Mouse (Mus musculus): Measurements from ENCODE around the gene Smarca4. TPM values are rescaled to one million over a fixed set of nuclear protein-coding genes. Genes with fewer than 3 reads are reported as not detected.

Smarca4 gene
- polyA plus RNA-seq (2014; fragmentation: Illumina TruSeq; extraction: RNeasy Lipid Tissue Mini Kit (QIAGEN cat#74804); ENCODE audit: low read depth, low replicate concordance) = 8.3 TPM

GRCm38 (mm10) chr9:21615617-21616231, at the start of gene Smarca4:
Gene Smarca4, plus strand, starts transcription at chr9:21616169.

GRCm38 (mm10) chr9:21592703-21593121, 23.3 kb upstream of the Smarca4 start, which contains the start of the genes Timm29 and Yipf2:
Gene Timm29, plus strand, starts transcription at chr9:21592722.
Gene Yipf2, minus strand, starts transcription at chr9:21592828.

GRCm38 (mm10) chr9:21723377-21724146, 107.6 kb downstream of the Smarca4 start, which contains the start of gene Ldlr:
Gene Ldlr, plus strand, starts transcription at chr9:21723483.

Other genes starting within 250 kb of the Smarca4 start
- gene Ilf3, start 248.3 kb upstream of the Smarca4 start, polyA plus RNA-seq (2014; fragmentation: Illumina TruSeq; extraction: RNeasy Lipid Tissue Mini Kit (QIAGEN cat#74804); ENCODE audit: low read depth, low replicate concordance) = 61.2 TPM
- not detected for gene Qtrt1, start 204.3 kb upstream of the Smarca4 start, polyA plus RNA-seq (2014; fragmentation: Illumina TruSeq; extraction: RNeasy Lipid Tissue Mini Kit (QIAGEN cat#74804); ENCODE audit: low read depth, low replicate concordance)
- 42.4 TPM for gene Dnm2, start 191.3 kb upstream of the Smarca4 start, polyA plus RNA-seq (2014; fragmentation: Illumina TruSeq; extraction: RNeasy Lipid Tissue Mini Kit (QIAGEN cat#74804); ENCODE audit: low read depth, low replicate concordance)
- gene Tmed1, start 105.9 kb upstream of the Smarca4 start, polyA plus RNA-seq (2014; fragmentation: Illumina TruSeq; extraction: RNeasy Lipid Tissue Mini Kit (QIAGEN cat#74804); ENCODE audit: low read depth, low replicate concordance) = 1.9 TPM
- 0.36 TPM for gene AB124611, start 90.0 kb upstream of the Smarca4 start, polyA plus RNA-seq (2014; fragmentation: Illumina TruSeq; extraction: RNeasy Lipid Tissue Mini Kit (QIAGEN cat#74804); ENCODE audit: low read depth, low replicate concordance)
- gene Carm1, start 69.3 kb upstream of the Smarca4 start, polyA plus RNA-seq (2014; fragmentation: Illumina TruSeq; extraction: RNeasy Lipid Tissue Mini Kit (QIAGEN cat#74804); ENCODE audit: low read depth, low replicate concordance) = 11.9 TPM
- 20.8 TPM for gene Timm29, start 23.4 kb upstream of the Smarca4 start, polyA plus RNA-seq (2014; fragmentation: Illumina TruSeq; extraction: RNeasy Lipid Tissue Mini Kit (QIAGEN cat#74804); ENCODE audit: low read depth, low replicate concordance)
- 6.5 TPM for gene Yipf2, start 23.3 kb upstream of the Smarca4 start, polyA plus RNA-seq (2014; fragmentation: Illumina TruSeq; extraction: RNeasy Lipid Tissue Mini Kit (QIAGEN cat#74804); ENCODE audit: low read depth, low replicate concordance)
- 1.1 TPM for gene Ldlr, start 107.3 kb downstream of the Smarca4 start, polyA plus RNA-seq (2014; fragmentation: Illumina TruSeq; extraction: RNeasy Lipid Tissue Mini Kit (QIAGEN cat#74804); ENCODE audit: low read depth, low replicate concordance)
- 4.0 TPM for gene Spc24, start 144.1 kb downstream of the Smarca4 start, polyA plus RNA-seq (2014; fragmentation: Illumina TruSeq; extraction: RNeasy Lipid Tissue Mini Kit (QIAGEN cat#74804); ENCODE audit: low read depth, low replicate concordance)
- 2.3 TPM for gene Kank2, start 182.6 kb downstream of the Smarca4 start, polyA plus RNA-seq (2014; fragmentation: Illumina TruSeq; extraction: RNeasy Lipid Tissue Mini Kit (QIAGEN cat#74804); ENCODE audit: low read depth, low replicate concordance)
- not detected for gene Angptl8, start 219.3 kb downstream of the Smarca4 start, polyA plus RNA-seq (2014; fragmentation: Illumina TruSeq; extraction: RNeasy Lipid Tissue Mini Kit (QIAGEN cat#74804); ENCODE audit: low read depth, low replicate concordance)
- gene Dock6, start 236.5 kb downstream of the Smarca4 start, polyA plus RNA-seq (2014; fragmentation: Illumina TruSeq; extraction: RNeasy Lipid Tissue Mini Kit (QIAGEN cat#74804); ENCODE audit: low read depth, low replicate concordance) = 3.1 TPM

Measured in testis, adult 10 weeks (tissue).